Mouse (Mus musculus): ENCODE measurements at regions not wholly inside any gene's neighbourhood (a gene's known extent, or its start where the extent isn't known, plus 50 kb on each side); places are given as distances from the start of the nearest gene placed in this dataset.
"Not testable (repeated sequence)": the region's sequence is repeated elsewhere in the genome, so short reads cannot be mapped to it uniquely, and the experiment has no call there.

GRCm38 (mm10) chr16:20860606-20861005 is 126.3 kb upstream of the Thpo start:
- TF ChIP-seq POLR2A (IDR thresholded peaks at IDR 0.05; ENCODE audit: control insufficient read depth, low read depth, low read length); CTCF (IDR thresholded peaks at IDR 0.05; ENCODE audit: control insufficient read depth, insufficient read depth, insufficient replicate concordance, low read depth, low read length): not testable (repeated sequence)
